In genomic region chr14:76290401-76291018, GRCm38 (mm10) we compare ENCODE assay signal across 27 mouse cellular contexts.
DNase-seq lines count a peak whose midpoint lies in the region; ATAC-seq and TF ChIP-seq lines count a peak whose summit lies in the region.
"Had no signal": no experiment of that assay in that cellular context is flagged by ENCODE, and none has a peak within 500 bp of the region (broad histone marks: within the 10 kb centered on the region; RNA-seq: fewer than 3 reads in every experiment).

No protein-coding gene starts in this region.

- no peak overlapping the region for H3K27ac ChIP-seq in hindbrain, postnatal 0 days
- no peak overlapping the region for H3K27ac ChIP-seq in hindbrain, embryonic 14.5 days
- H3K27ac ChIP-seq in embryonic facial prominence, embryonic 10.5 days (replicated peaks) = no peak overlapping the region
- no peak overlapping the region for H3K27ac ChIP-seq in intestine, postnatal 0 days (ENCODE audit: low read depth, low read length)
- H3K27ac ChIP-seq: embryonic facial prominence, embryonic 13.5 days; forebrain, embryonic 15.5 days; hindbrain, embryonic 13.5 days; left cerebral cortex, adult 2 months; stomach, embryonic 15.5 days had no signal

- no peak for TF ChIP-seq POLR2A in brain, embryonic 14.5 days (IDR thresholded peaks at IDR 0.05; ENCODE audit: borderline replicate concordance, extremely low read depth, insufficient read depth, insufficient read length, poor library complexity, severe bottlenecking)

- peak; percentile 19 for DNase-seq in hindbrain, postnatal 0 days (ENCODE audit: low spot score)
- no peak for DNase-seq in hindbrain, embryonic 14.5 days (ENCODE audit: low spot score)
- peak; percentile 23 for DNase-seq in brain, embryonic 14.5 days (ENCODE audit: low read depth)
- DNase-seq in embryonic facial prominence, embryonic 10.5 days (ENCODE audit: low spot score) = peak; percentile 39
- no peak for DNase-seq in frontal cortex, adult 2 months (ENCODE audit: extremely low spot score in 1 of 2, low spot score in 1 of 2)
- no peak for DNase-seq in kidney, adult 11 months
- DNase-seq: adrenal gland, adult 8-10 months; cerebellum, adult 8-10 months; cerebellum, postnatal 36 days; gastrocnemius, postnatal 25 days; heart, adult 18-20 months; heart, postnatal 10 days; kidney, adult 18-20 months; left cerebral cortex, postnatal 4 days; lung, adult 2 months; lung, postnatal 14 days; right cerebral cortex, adult 18-20 months; thymus, adult 2 months had no signal

- H3K4me1 ChIP-seq in hindbrain, postnatal 0 days (ENCODE audit: insufficient read depth, low read length) = no peaks in the 10 kb centered on the region
- H3K4me1 ChIP-seq in hindbrain, embryonic 14.5 days (replicated peaks; ENCODE audit: control insufficient read depth, insufficient read depth, low read length) = no peaks in the 10 kb centered on the region
- peaks cover 14% of the 10 kb centered on the region for H3K4me1 ChIP-seq in embryonic facial prominence, embryonic 10.5 days
- peaks cover 5% of the 10 kb centered on the region; the same call in 1 of the 2 replicates for H3K4me1 ChIP-seq in intestine, postnatal 0 days (replicated peaks; ENCODE audit: control insufficient read depth, insufficient read depth, low read length)
- H3K4me1 ChIP-seq: forebrain, embryonic 15.5 days; heart, embryonic 12.5 days; hindbrain, embryonic 13.5 days; megakaryocyte, embryonic 14.5 days; stomach, embryonic 15.5 days had no signal

- no peak overlapping the region for H3K4me3 ChIP-seq in hindbrain, postnatal 0 days (ENCODE audit: low read length)
- no peak overlapping the region for H3K4me3 ChIP-seq in hindbrain, embryonic 14.5 days (replicated peaks; ENCODE audit: low read length)
- no peak overlapping the region for H3K4me3 ChIP-seq in embryonic facial prominence, embryonic 10.5 days
- no peak overlapping the region for H3K4me3 ChIP-seq in intestine, postnatal 0 days (ENCODE audit: low read depth, low read length)
- H3K4me3 ChIP-seq: embryonic facial prominence, embryonic 13.5 days; forebrain, embryonic 15.5 days; heart, embryonic 12.5 days; hindbrain, embryonic 13.5 days; left cerebral cortex, adult 2 months; megakaryocyte, embryonic 14.5 days; stomach, embryonic 15.5 days had no signal

- H3K4me2 ChIP-seq in hindbrain, postnatal 0 days (ENCODE audit: low read depth, low read length) = no peak overlapping the region
- H3K4me2 ChIP-seq in hindbrain, embryonic 14.5 days (replicated peaks) = no peak overlapping the region
- no peak overlapping the region for H3K4me2 ChIP-seq in intestine, postnatal 0 days (replicated peaks; ENCODE audit: low read depth)
- H3K4me2 ChIP-seq: embryonic facial prominence, embryonic 13.5 days; forebrain, embryonic 15.5 days; heart, embryonic 12.5 days; hindbrain, embryonic 13.5 days; liver, embryonic 11.5 days; stomach, embryonic 15.5 days had no signal

- no peaks in the 10 kb centered on the region for H3K9me3 ChIP-seq in hindbrain, postnatal 0 days (ENCODE audit: low read length)
- H3K9me3 ChIP-seq in hindbrain, embryonic 14.5 days (ENCODE audit: control insufficient read depth, low read length) = no peaks in the 10 kb centered on the region
- H3K9me3 ChIP-seq in embryonic facial prominence, embryonic 10.5 days = no peaks in the 10 kb centered on the region
- no peaks in the 10 kb centered on the region for H3K9me3 ChIP-seq in intestine, postnatal 0 days (ENCODE audit: control insufficient read depth)
- H3K9me3 ChIP-seq: embryonic facial prominence, embryonic 13.5 days; forebrain, embryonic 15.5 days; heart, embryonic 12.5 days; hindbrain, embryonic 13.5 days; megakaryocyte, embryonic 14.5 days; stomach, embryonic 15.5 days had no signal

- no peak for TF ChIP-seq CTCF in hindbrain, postnatal 0 days (IDR thresholded peaks at IDR 0.05; ENCODE audit: low read depth)
- TF ChIP-seq CTCF in brain, embryonic 14.5 days (IDR thresholded peaks at IDR 0.05; ENCODE audit: borderline replicate concordance, extremely low read depth, insufficient read depth, insufficient read length) = no peak
- TF ChIP-seq CTCF in intestine, postnatal 0 days (IDR thresholded peaks at IDR 0.05; ENCODE audit: low read depth) = no peak

- ATAC-seq in hindbrain, postnatal 0 days = no peak
- ATAC-seq in hindbrain, embryonic 14.5 days (ENCODE audit: low FRiP score) = no peak
- peak; percentile 68 for ATAC-seq in intestine, postnatal 0 days
- ATAC-seq: forebrain, embryonic 15.5 days had no signal

- no peak overlapping the region for H3K9ac ChIP-seq in hindbrain, postnatal 0 days (replicated peaks; ENCODE audit: low read length)
- no peak overlapping the region for H3K9ac ChIP-seq in hindbrain, embryonic 14.5 days
- no peak overlapping the region for H3K9ac ChIP-seq in intestine, postnatal 0 days (ENCODE audit: low read depth, low read length)
- H3K9ac ChIP-seq: embryonic facial prominence, embryonic 13.5 days; forebrain, embryonic 15.5 days; heart, embryonic 12.5 days; hindbrain, embryonic 13.5 days; stomach, embryonic 15.5 days had no signal

- no peaks in the 10 kb centered on the region for H3K36me3 ChIP-seq in hindbrain, postnatal 0 days (ENCODE audit: insufficient read depth, low read length)
- H3K36me3 ChIP-seq in hindbrain, embryonic 14.5 days (replicated peaks; ENCODE audit: control insufficient read depth, insufficient read depth) = no peaks in the 10 kb centered on the region
- no peaks in the 10 kb centered on the region for H3K36me3 ChIP-seq in embryonic facial prominence, embryonic 10.5 days (replicated peaks)
- H3K36me3 ChIP-seq in intestine, postnatal 0 days (ENCODE audit: control insufficient read depth, insufficient read depth) = no peaks in the 10 kb centered on the region
- H3K36me3 ChIP-seq: embryonic facial prominence, embryonic 13.5 days; forebrain, embryonic 15.5 days; heart, embryonic 12.5 days; hindbrain, embryonic 13.5 days; stomach, embryonic 15.5 days had no signal

- H3K27me3 ChIP-seq in hindbrain, postnatal 0 days (ENCODE audit: insufficient read depth, low read length) = no peaks in the 10 kb centered on the region
- no peaks in the 10 kb centered on the region for H3K27me3 ChIP-seq in hindbrain, embryonic 14.5 days (ENCODE audit: control insufficient read depth, insufficient read depth, low read length)
- no peaks in the 10 kb centered on the region for H3K27me3 ChIP-seq in embryonic facial prominence, embryonic 10.5 days (replicated peaks; ENCODE audit: low read depth, poor library complexity, severe bottlenecking)
- no peaks in the 10 kb centered on the region for H3K27me3 ChIP-seq in intestine, postnatal 0 days (replicated peaks; ENCODE audit: control insufficient read depth, insufficient read depth, low read length)
- H3K27me3 ChIP-seq: embryonic facial prominence, embryonic 13.5 days; forebrain, embryonic 15.5 days; heart, embryonic 12.5 days; hindbrain, embryonic 13.5 days; megakaryocyte, embryonic 14.5 days; stomach, embryonic 15.5 days had no signal

- 44% methylated on average over 9 of the region's 9 CpGs for WGBS in hindbrain, postnatal 0 days
- 54% methylated on average over 9 of the region's 9 CpGs for WGBS in hindbrain, embryonic 14.5 days
- 58% methylated on average over 9 of the region's 9 CpGs for WGBS in embryonic facial prominence, embryonic 10.5 days
- WGBS in intestine, postnatal 0 days = 56% methylated on average over 9 of the region's 9 CpGs

Comparison
In these comparisons a context has a peak if more than half of its experiments do, and no peak if none do; other contexts are left out.
1. DNase-seq: peak in hindbrain, postnatal 0 days (single experiment), brain, embryonic 14.5 days (single experiment) and embryonic facial prominence, embryonic 10.5 days (single experiment); none in hindbrain, embryonic 14.5 days (single experiment), frontal cortex, adult 2 months (0 of 2) and kidney, adult 11 months (single experiment).